Mouse (Mus musculus) granulocyte monocyte progenitor cell, adult 5-6 weeks (primary cell): ENCODE data around the gene Foxj3. TPM values are rescaled to one million over a fixed set of nuclear protein-coding genes. Genes with fewer than 3 reads are reported as not detected.
"Not testable (repeated sequence)": the region's sequence is repeated elsewhere in the genome, so short reads cannot be mapped to it uniquely, and the experiment has no call there.

Source experiments
- ATAC-seq: replicated peaks from 2 replicates; pipeline ENCODE4 v1.8.0; 2016; ENCODE audit warnings: mild to moderate bottlenecking, moderate TSS enrichment, inconsistent platforms; ENCODE audit not compliant: poor library complexity, severe bottlenecking
- total RNA-seq, 2 experiments: library from RNA; stranded (forward) in 1 of 2; stranded (reverse) in 1 of 2; fragments of 200-712, 200-1000 nt in 1 of 2; fragments of >200 nt in 1 of 2; fragmentation: Nextera tagmentation in 1 of 2; gene quantifications; 2 replicates each; pipeline ENCODE4 v1.2.3; 2014 to 2017

Gene Foxj3
- total RNA-seq, 2 experiments from 2014 or later = 21.6 to 23.0 TPM

GRCm38 (mm10) chr4:119566322-119566835 lies 29.6 kb downstream of the Foxj3 start:
- ATAC-seq = no peak

GRCm38 (mm10) chr4:119572682-119573081 lies 35.9 kb downstream of the Foxj3 start:
- ATAC-seq = peak; percentile 27; the same call in 1 of the 2 replicates

- ATAC-seq = no peak
Observed at GRCm38 (mm10) chr4:119574504-119574903, 37.7 kb downstream of the Foxj3 start.

GRCm38 (mm10) chr4:119575459-119575858 lies 38.7 kb downstream of the Foxj3 start:
- ATAC-seq = no peak

- ATAC-seq = no peak
Observed at GRCm38 (mm10) chr4:119588037-119588436, 51.2 kb downstream of the Foxj3 start.

GRCm38 (mm10) chr4:119589423-119589822 lies 52.6 kb downstream of the Foxj3 start:
- no peak for ATAC-seq

- ATAC-seq = no peak
Observed at GRCm38 (mm10) chr4:119590027-119590426, 53.2 kb downstream of the Foxj3 start.

- no peak for ATAC-seq
Observed at GRCm38 (mm10) chr4:119592479-119592878, 55.7 kb downstream of the Foxj3 start.

GRCm38 (mm10) chr4:119594331-119594730 lies 57.5 kb downstream of the Foxj3 start:
- no peak for ATAC-seq

- ATAC-seq = no peak
Observed at GRCm38 (mm10) chr4:119599605-119600004, 62.8 kb downstream of the Foxj3 start.

- ATAC-seq = peak; percentile 97
Observed at GRCm38 (mm10) chr4:119609488-119609887, 72.7 kb downstream of the Foxj3 start.

- ATAC-seq = peak; percentile 71
Observed at GRCm38 (mm10) chr4:119614078-119614477, 77.3 kb downstream of the Foxj3 start.

GRCm38 (mm10) chr4:119614724-119615123 lies 77.9 kb downstream of the Foxj3 start:
- ATAC-seq = no peak

GRCm38 (mm10) chr4:119626081-119626645 lies 89.4 kb downstream of the Foxj3 start:
- ATAC-seq = no peak

- ATAC-seq = no peak
Observed at GRCm38 (mm10) chr4:119626876-119627275, 90.1 kb downstream of the Foxj3 start.

- no peak for ATAC-seq
Observed at GRCm38 (mm10) chr4:119627317-119627716, 90.5 kb downstream of the Foxj3 start.

GRCm38 (mm10) chr4:119628363-119628762 lies 91.6 kb downstream of the Foxj3 start:
- ATAC-seq = not testable (repeated sequence)

- peak; percentile 55; the same call in 1 of the 2 replicates for ATAC-seq
Observed at GRCm38 (mm10) chr4:119631115-119631919, 94.5 kb downstream of the Foxj3 start.

GRCm38 (mm10) chr4:119632721-119633120 lies 95.9 kb downstream of the Foxj3 start:
- no peak for ATAC-seq

GRCm38 (mm10) chr4:119633342-119633741 lies 96.5 kb downstream of the Foxj3 start:
- no peak for ATAC-seq

GRCm38 (mm10) chr4:119633948-119634347 lies 97.1 kb downstream of the Foxj3 start:
- no peak for ATAC-seq
